Mouse (Mus musculus): ENCODE data around the gene Cep55. TPM values are rescaled to one million over a fixed set of nuclear protein-coding genes. Genes with fewer than 3 reads are reported as not detected.

The Cep55 gene
- total RNA-seq, 2 experiments from 2014 or later, result 3.7 to 4.5 TPM

GRCm38 (mm10) chr19:38107871-38108270 lies 53.1 kb downstream of the Cep55 start:
- DNase-seq, result no peak

GRCm38 (mm10) chr19:38109506-38110242 lies 54.9 kb downstream of the Cep55 start:
- no peak for DNase-seq

- no peak for DNase-seq
Observed at GRCm38 (mm10) chr19:38111056-38111455, 56.2 kb downstream of the Cep55 start.

- no peak for DNase-seq
Observed at GRCm38 (mm10) chr19:38112575-38112974, 57.8 kb downstream of the Cep55 start.

GRCm38 (mm10) chr19:38114834-38115491 lies 60.2 kb downstream of the Cep55 start:
- no peak for DNase-seq

GRCm38 (mm10) chr19:38120123-38120760 lies 65.4 kb downstream of the Cep55 start:
- no peak for DNase-seq

GRCm38 (mm10) chr19:38123921-38124320 lies 69.1 kb downstream of the Cep55 start:
- DNase-seq, result no peak

Other genes starting within 250 kb of the Cep55 start
- gene Myof, start 11.4 kb upstream of the Cep55 start, total RNA-seq (2021), result 10 to 100 TPM in 1 of 2 experiments, 1 to 10 TPM in 1; 8.0 to 14.2 TPM
- under 1 TPM in 1 of 2 experiments, not detected in 1; 0.18 TPM for gene Ffar4, start 42.1 kb downstream of the Cep55 start, total RNA-seq (2021)
- 1 to 10 TPM; 5.5 to 7.2 TPM for gene Rbp4, start 70.3 kb downstream of the Cep55 start, total RNA-seq (2021)
- gene Pde6c, start 77.8 kb downstream of the Cep55 start, total RNA-seq (2021), result not detected
- 10 to 100 TPM; 10.1 to 10.7 TPM for gene Fra10ac1, start 169.1 kb downstream of the Cep55 start, total RNA-seq (2021)
- gene Lgi1, start 209.5 kb downstream of the Cep55 start, total RNA-seq (2021), result 1 to 10 TPM; 1.5 to 2.3 TPM

Measured in gastrocnemius, postnatal 10 days (tissue).